Mouse (Mus musculus) ES-Bruce4 (cell line): ENCODE measurements around the gene Limk2.

Experiments
- CTCF ChIP-seq: IDR thresholded peaks from one replicate; pipeline ENCODE4 v1.8.1; 2011; ENCODE audit warnings: low read depth, low read length
- POLR2A ChIP-seq: IDR thresholded peaks from one replicate; pipeline ENCODE4 v1.8.1; 2011; ENCODE audit warnings: low read length; ENCODE audit not compliant: insufficient read depth

- TF ChIP-seq CTCF: no peak
- TF ChIP-seq POLR2A: no peak
Measured at GRCm38 (mm10) chr11:3452769-3453168, 43.8 kb upstream of the Limk2 start.
